Mouse (Mus musculus) spleen, adult 2 months (tissue): ENCODE results near the gene Rpgrip1l.

Source experiments
- CTCF ChIP-seq: fragments of 200-500 bp; IDR thresholded peaks from 2 replicates; pipeline ENCODE4 v1.5.1; 2011; ENCODE audit warnings: mild to moderate bottlenecking, inconsistent platforms; ENCODE audit not compliant: insufficient read depth, insufficient read length, insufficient replicate concordance; ENCODE audit errors: extremely low read depth
- POLR2A ChIP-seq: fragments of 200-500 bp; IDR thresholded peaks from 2 replicates; pipeline ENCODE4 v1.6.1; 2011; ENCODE audit warnings: low read depth, low read length, inconsistent platforms

GRCm38 (mm10) chr8:91352598-91352997 lies 39.5 kb upstream of the Rpgrip1l start:
- TF ChIP-seq CTCF (no peak), POLR2A (no peak)
